Mouse (Mus musculus) neural tube, embryonic 12.5 days (tissue): ENCODE measurements around the gene Glb1. TPM values are rescaled to one million over a fixed set of nuclear protein-coding genes. Genes with fewer than 3 reads are reported as not detected.
"Not testable (repeated sequence)": the region's sequence is repeated elsewhere in the genome, so short reads cannot be mapped to it uniquely, and the experiment has no call there.

Experiments used
- ATAC-seq: fragments of 200-750 bp; cut with Nextera tagmentation; 2 replicates; pipeline ENCODE4 v1.8.0; 2017; ENCODE audit warnings: low read depth, mild to moderate bottlenecking, moderate TSS enrichment, moderate library complexity; ENCODE audit not compliant: low FRiP score
- H3K27ac ChIP-seq: fragments of 300-500 bp; sonication (generic); 2 replicates; pipeline ENCODE4 v1.5.1; 2016
- H3K27me3 ChIP-seq: fragments of 300-500 bp; sonication (generic); replicated peaks from 2 replicates; pipeline ENCODE4 v1.6.1; 2016; ENCODE audit warnings: mild to moderate bottlenecking
- H3K36me3 ChIP-seq: fragments of 300-500 bp; sonication (generic); 2 replicates; pipeline ENCODE4 v1.6.1; 2016; ENCODE audit warnings: mild to moderate bottlenecking
- H3K4me1 ChIP-seq: fragments of 300-500 bp; sonication (generic); 2 replicates; pipeline ENCODE4 v1.6.1; 2016
- H3K4me2 ChIP-seq: fragments of 300-500 bp; sonication (generic); replicated peaks from 2 replicates; pipeline ENCODE4 v1.6.1; 2016; ENCODE audit warnings: mild to moderate bottlenecking
- H3K4me3 ChIP-seq: fragments of 300-500 bp; sonication (generic); 2 replicates; pipeline ENCODE4 v1.5.1; 2016
- H3K9ac ChIP-seq: fragments of 300-500 bp; sonication (generic); 2 replicates; pipeline ENCODE4 v1.6.1; 2016; ENCODE audit warnings: mild to moderate bottlenecking
- H3K9me3 ChIP-seq: fragments of 300-500 bp; sonication (generic); 2 replicates; pipeline ENCODE4 v1.6.1; 2016; ENCODE audit warnings: mild to moderate bottlenecking
- WGBS: fragments of 180-500 bp; shearing (Covaris S2); methylation state at CpG from one replicate; pipeline ENCODE4 v1.1.7; 2016; 5-methylcytosine and 5-hydroxymethylcytosine counted together
- polyA plus RNA-seq: library from polyadenylated mRNA; unstranded; fragments of >200 nt; fragmentation: Nextera tagmentation; extraction: Ambion mirVana; gene quantifications from 2 replicates; pipeline ENCODE4 v1.2.1, GENCODE M21; 2016

The Glb1 gene
- polyA plus RNA-seq, 1 experiment from 2014 or later = 24.5 TPM

GRCm38 (mm10) chr9:114512831-114513230, 112.0 kb downstream of the Glb1 start:
- no peak for ATAC-seq
- Histone ChIP-seq H3K9ac (no peak overlapping the region), H3K27ac (no peak overlapping the region), H3K4me3 (no peak overlapping the region), H3K27me3 (no peaks in the 10 kb centered on the region), H3K4me2 (no peak overlapping the region), H3K9me3 (peaks cover 27% of the 10 kb centered on the region), H3K36me3 (peaks cover 65% of the 10 kb centered on the region), H3K4me1 (0 out of 2 replicates have a peak, but pooled peaks cover 3% of the 10 kb centered on the region)
- WGBS = 98% methylated on average over 21 of the region's 21 CpGs

- Histone ChIP-seq H3K27ac (no peak within 1 kb of the TSS), H3K27me3 (no peaks in the 10 kb centered on the region), H3K4me1 (0 out of 2 replicates have a peak, but pooled peaks cover 3% of the 10 kb centered on the region), H3K36me3 (peaks cover 49% of the 10 kb centered on the region), H3K4me2 (no peak within 1 kb of the TSS), H3K9ac (no peak within 1 kb of the TSS), H3K9me3 (peaks cover 27% of the 10 kb centered on the region), H3K4me3 (no peak within 1 kb of the TSS)
- 88% methylated on average over 11 of the region's 11 CpGs for WGBS
- ATAC-seq = no peak
Observed at GRCm38 (mm10) chr9:114515364-114515763, 114.5 kb downstream of the Glb1 start, which contains the start of gene C130032M10Rik. Gene C130032M10Rik (plus strand): TSS chr9:114515697.

- Histone ChIP-seq H3K4me3 (no peak overlapping the region), H3K27me3 (no peaks in the 10 kb centered on the region), H3K9ac (no peak overlapping the region), H3K4me1 (0 out of 2 replicates have a peak, but pooled peaks cover 3% of the 10 kb centered on the region), H3K27ac (no peak overlapping the region), H3K36me3 (peaks cover 27% of the 10 kb centered on the region), H3K9me3 (peaks cover 12% of the 10 kb centered on the region), H3K4me2 (no peak overlapping the region)
- no peak for ATAC-seq
- WGBS = 82% methylated on average over 13 of the region's 13 CpGs
Observed at GRCm38 (mm10) chr9:114517924-114518497, 117.1 kb downstream of the Glb1 start.

GRCm38 (mm10) chr9:114518812-114519477, 118.1 kb downstream of the Glb1 start:
- Histone ChIP-seq H3K9me3 (peaks cover 2% of the 10 kb centered on the region), H3K27me3 (no peaks in the 10 kb centered on the region), H3K4me1 (0 out of 2 replicates have a peak, but pooled peaks cover 3% of the 10 kb centered on the region), H3K27ac (no peak overlapping the region), H3K4me3 (no peak overlapping the region), H3K4me2 (no peak overlapping the region), H3K9ac (no peak overlapping the region), H3K36me3 (peaks cover 18% of the 10 kb centered on the region)
- 52% methylated on average over 9 of the region's 9 CpGs for WGBS
- no peak for ATAC-seq

GRCm38 (mm10) chr9:114520529-114520928, 119.7 kb downstream of the Glb1 start:
- 79% methylated on average over 4 of the region's 4 CpGs for WGBS
- not testable (repeated sequence) for H3K4me2 ChIP-seq, H3K36me3 ChIP-seq

GRCm38 (mm10) chr9:114522041-114522440, 121.2 kb downstream of the Glb1 start:
- Histone ChIP-seq H3K36me3 (no peaks in the 10 kb centered on the region), H3K27me3 (no peaks in the 10 kb centered on the region), H3K4me1 (peaks cover 16% of the 10 kb centered on the region), H3K9ac (no peak overlapping the region), H3K4me2 (no peak overlapping the region), H3K4me3 (no peak overlapping the region), H3K27ac (no peak overlapping the region), H3K9me3 (no peaks in the 10 kb centered on the region)
- ATAC-seq = no peak
- WGBS = 67% methylated on average over 5 of the region's 5 CpGs

More at GRCm38 (mm10) chr9:114520529-114520928, 119.7 kb downstream of the Glb1 start:
- H3K4me1 ChIP-seq, H3K27ac ChIP-seq, ATAC-seq, H3K27me3 ChIP-seq, H3K9me3 ChIP-seq, H3K9ac ChIP-seq, H3K4me3 ChIP-seq: not testable (repeated sequence)

GRCm38 (mm10) chr9:114522501-114522900, 121.6 kb downstream of the Glb1 start:
- no peak for ATAC-seq
- H3K4me2 ChIP-seq = no peak overlapping the region
- WGBS = 92% methylated on average over 9 of the region's 9 CpGs
- no peak overlapping the region for H3K27ac ChIP-seq
- peaks cover 18% of the 10 kb centered on the region for H3K4me1 ChIP-seq
- H3K36me3 ChIP-seq = no peaks in the 10 kb centered on the region
- H3K9me3 ChIP-seq = no peaks in the 10 kb centered on the region
- no peak overlapping the region for H3K9ac ChIP-seq
- H3K4me3 ChIP-seq = no peak overlapping the region
- H3K27me3 ChIP-seq = no peaks in the 10 kb centered on the region

Other genes starting within 250 kb of the Glb1 start
- not detected in 2 replicates for gene Bcl2a1c, start 70.9 kb upstream of the Glb1 start, polyA plus RNA-seq
- 41.3 and 42.8 TPM in 2 replicates for gene Crtap, start 10.4 kb upstream of the Glb1 start, polyA plus RNA-seq
- gene Tmppe, start within 50 bp of the Glb1 start, polyA plus RNA-seq = 8.0 and 8.4 TPM in 2 replicates
- not detected in 2 replicates for gene Ccr4, start 103.8 kb downstream of the Glb1 start, polyA plus RNA-seq
- gene C130032M10Rik, start 114.6 kb downstream of the Glb1 start, polyA plus RNA-seq = 0.28 and 0.29 TPM in 2 replicates
- gene Trim71, start 163.3 kb downstream of the Glb1 start, polyA plus RNA-seq = 0.98 and 1.4 TPM in 2 replicates
- 63.8 and 64.3 TPM in 2 replicates for gene Cnot10, start 239.1 kb downstream of the Glb1 start, polyA plus RNA-seq